Mouse (Mus musculus): Measurements from ENCODE around the gene Trcg1.

GRCm38 (mm10) chr9:57206896-57207295 lies 29.5 kb upstream of the Trcg1 start:
- TF ChIP-seq CTCF (IDR thresholded peaks at IDR 0.05; ENCODE audit: low read depth, low read length) (no peak), POLR2A (IDR thresholded peaks at IDR 0.05; ENCODE audit: extremely low read depth, insufficient read depth, low read length) (no peak)
